Mouse (Mus musculus) embryonic facial prominence, embryonic 14.5 days (tissue): ENCODE data around the gene Foxd2. TPM values are rescaled to one million over a fixed set of nuclear protein-coding genes. Genes with fewer than 3 reads are reported as not detected.

ENCODE experiments used
- polyA plus RNA-seq: library from polyadenylated mRNA; unstranded; fragments of >200 nt; fragmentation: Nextera tagmentation; extraction: Ambion mirVana; gene quantifications from 2 replicates; pipeline ENCODE4 v1.2.1, GENCODE M21; 2014

Gene Foxd2
- polyA plus RNA-seq, 1 experiment from 2014 or later, result 0.81 TPM

Other genes starting within 250 kb of the Foxd2 start
- gene Gm12830, start 87.2 kb downstream of the Foxd2 start, polyA plus RNA-seq, result not detected in 2 replicates
- not detected in 2 replicates for gene Foxe3, start 17.1 kb upstream of the Foxd2 start, polyA plus RNA-seq
- 110 and 112 TPM in 2 replicates for gene Cmpk1, start 78.4 kb upstream of the Foxd2 start, polyA plus RNA-seq
- 11.8 and 14.1 TPM in 2 replicates for gene Stil, start 91.3 kb upstream of the Foxd2 start, polyA plus RNA-seq
- 1.3 and 1.6 TPM in 2 replicates for gene Tal1, start 147.6 kb upstream of the Foxd2 start, polyA plus RNA-seq
- 7.7 and 18.5 TPM in 2 replicates for gene Pdzk1ip1, start 179.8 kb upstream of the Foxd2 start, polyA plus RNA-seq
- gene Cyp4x1, start 225.4 kb upstream of the Foxd2 start, polyA plus RNA-seq, result 0.48 and 0.84 TPM in 2 replicates